Mouse (Mus musculus): ENCODE measurements around the gene Cradd.

GRCm38 (mm10) chr10:95281996-95282395 is 41.9 kb downstream of the Cradd start:
- TF ChIP-seq CTCF (IDR thresholded peaks at IDR 0.05) (no peak), EP300 (IDR thresholded peaks at IDR 0.05) (no peak)
